Mouse (Mus musculus): ENCODE data around the gene Pofut2. TPM values are rescaled to one million over a fixed set of nuclear protein-coding genes. Genes with fewer than 3 reads are reported as not detected.

The Pofut2 gene
- polyA plus RNA-seq, 1 experiment = 30.4 TPM

GRCm38 (mm10) chr10:77315682-77316081 is 56.7 kb downstream of the Pofut2 start:
- Histone ChIP-seq H3K36me3 (ENCODE audit: control insufficient read depth, insufficient read depth, low read length) (no peaks in the 10 kb centered on the region), H3K27me3 (ENCODE audit: control insufficient read depth, insufficient read depth, low read length) (no peaks in the 10 kb centered on the region), H3K4me1 (ENCODE audit: control insufficient read depth, insufficient read depth, insufficient read length, low read length) (no peaks in the 10 kb centered on the region), H3K4me3 (ENCODE audit: low read depth, low read length) (no peak overlapping the region), H3K27ac (ENCODE audit: insufficient read depth, low read depth, low read length) (no peak overlapping the region)
- 83% methylated on average over 2 of the region's 2 CpGs for WGBS
- TF ChIP-seq CTCF (IDR thresholded peaks at IDR 0.05; ENCODE audit: extremely low read depth, insufficient read length, insufficient replicate concordance, low read depth, low read length) (no peak), POLR2A (IDR thresholded peaks at IDR 0.05; ENCODE audit: low read depth, low read length) (no peak)

Other genes starting within 250 kb of the Pofut2 start
- 44.6 and 131 TPM in 2 replicates for gene Slc19a1, start 227.0 kb upstream of the Pofut2 start, polyA plus RNA-seq (2012; rRNA removed)
- 27.1 and 35.2 TPM in 2 replicates for gene Col18a1, start 92.7 kb upstream of the Pofut2 start, polyA plus RNA-seq (2012; rRNA removed)
- 0.76 and 0.79 TPM in 2 replicates for gene Adarb1, start 159.1 kb downstream of the Pofut2 start, polyA plus RNA-seq (2012; rRNA removed)

Data from small intestine, adult 2 months (tissue).